Mouse (Mus musculus): ENCODE data around the gene Wfdc12. TPM values are rescaled to one million over a fixed set of nuclear protein-coding genes. Genes with fewer than 3 reads are reported as not detected.

Gene Wfdc12
- polyA plus RNA-seq, 1 experiment from 2014 or later: not detected

DNA sequence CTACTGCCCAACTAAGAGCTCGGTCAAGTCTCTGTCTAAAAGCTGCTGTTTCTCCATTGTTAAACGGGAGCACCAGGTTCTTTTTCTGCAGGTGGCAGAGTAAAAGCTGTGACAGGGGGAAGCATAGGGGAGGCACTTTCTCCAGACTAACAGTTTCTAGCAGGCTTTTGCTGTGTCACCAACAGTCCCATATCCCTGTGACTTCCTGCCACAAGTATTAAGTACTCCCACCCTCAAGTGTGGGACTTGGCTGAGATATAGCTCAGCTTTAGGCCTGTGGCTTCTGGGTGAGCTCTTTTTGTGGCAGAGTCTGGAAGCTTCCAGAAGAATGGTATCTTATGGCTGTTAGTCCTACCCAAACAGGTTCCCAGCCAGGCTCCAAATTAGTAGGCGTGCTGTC is 14.6 kb downstream of the Wfdc12 start:
- Histone ChIP-seq H3K9ac (no peak overlapping the region), H3K4me1 (peaks cover 6% of the 10 kb centered on the region), H3K4me2 (replicated peaks) (no peak overlapping the region), H3K4me3 (replicated peaks) (no peak overlapping the region), H3K36me3 (no peaks in the 10 kb centered on the region), H3K27ac (replicated peaks) (no peak overlapping the region), H3K27me3 (peaks cover 12% of the 10 kb centered on the region), H3K9me3 (replicated peaks) (no peaks in the 10 kb centered on the region)
- WGBS: 88% methylated on average over 3 of the region's 3 CpGs
- no peak for ATAC-seq (ENCODE audit: insufficient number of reproducible peaks, low FRiP score, low TSS enrichment, low read depth)

DNA sequence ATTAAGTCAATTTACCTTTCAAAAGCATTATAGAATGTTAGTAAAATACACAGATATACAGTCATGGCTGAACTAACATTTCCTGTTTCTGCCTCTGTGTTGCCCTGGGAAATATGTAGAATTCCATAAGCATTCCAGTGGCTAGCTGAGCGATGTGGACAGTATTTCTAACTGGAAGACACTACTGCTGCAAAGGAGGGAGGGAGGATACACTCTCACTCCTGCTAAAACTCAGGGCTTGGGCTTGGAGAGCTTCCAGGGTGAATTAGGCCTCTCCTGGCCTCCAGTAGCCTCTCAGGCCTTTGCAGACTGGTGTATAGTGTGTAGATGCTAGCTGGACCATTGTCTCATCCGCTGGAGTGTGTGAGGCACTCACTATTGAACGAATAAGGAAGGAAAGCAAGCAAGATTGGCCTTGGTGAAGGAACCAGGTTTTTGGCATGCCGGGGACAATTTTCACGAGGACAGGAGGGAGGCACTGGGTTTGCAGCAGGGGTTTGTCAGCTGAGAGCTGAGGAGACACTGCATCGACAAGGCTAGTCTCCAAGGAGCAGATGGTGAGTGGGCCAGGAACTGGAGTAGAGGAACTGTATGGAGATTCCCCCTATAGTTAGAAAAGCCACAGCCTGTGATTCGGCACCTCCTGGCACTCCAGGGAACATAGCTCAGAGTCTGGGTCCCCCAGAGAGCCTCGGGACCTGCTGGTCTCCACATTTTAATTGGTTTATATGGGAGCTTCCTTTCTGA is 15.6 kb downstream of the Wfdc12 start:
- Histone ChIP-seq H3K27ac (replicated peaks) (0 out of 2 replicates have a peak overlapping the region, but pooled peaks have one; percentile 39), H3K4me1 (peaks cover 13% of the 10 kb centered on the region), H3K4me2 (replicated peaks) (no peak overlapping the region), H3K4me3 (replicated peaks) (no peak overlapping the region), H3K27me3 (peaks cover 22% of the 10 kb centered on the region), H3K9ac (no peak overlapping the region), H3K9me3 (replicated peaks) (no peaks in the 10 kb centered on the region), H3K36me3 (no peaks in the 10 kb centered on the region)
- ATAC-seq (ENCODE audit: insufficient number of reproducible peaks, low FRiP score, low TSS enrichment, low read depth): no peak
- WGBS: 67% methylated on average over 8 of the region's 8 CpGs

DNA sequence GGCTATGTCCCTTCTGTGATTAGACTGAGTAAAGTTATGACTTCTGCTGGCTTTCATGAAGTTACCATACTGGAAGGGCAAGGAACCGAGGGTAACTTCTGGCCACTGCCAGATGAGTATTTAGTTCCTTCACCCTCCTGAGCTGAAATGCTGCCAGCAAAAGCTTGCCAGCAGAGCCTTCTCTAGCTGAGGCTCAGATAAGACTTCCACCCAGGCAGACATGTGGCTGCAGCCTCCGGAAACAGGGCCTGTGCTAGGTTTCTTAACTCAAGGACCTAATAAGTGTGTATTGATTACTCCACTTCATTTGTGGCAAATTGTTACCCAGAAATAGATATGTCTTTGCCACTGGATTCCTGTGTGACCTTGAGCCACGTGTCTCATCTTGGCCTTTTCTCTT is 17.0 kb downstream of the Wfdc12 start:
- no peak overlapping the region for H3K4me2 ChIP-seq (replicated peaks)

DNA sequence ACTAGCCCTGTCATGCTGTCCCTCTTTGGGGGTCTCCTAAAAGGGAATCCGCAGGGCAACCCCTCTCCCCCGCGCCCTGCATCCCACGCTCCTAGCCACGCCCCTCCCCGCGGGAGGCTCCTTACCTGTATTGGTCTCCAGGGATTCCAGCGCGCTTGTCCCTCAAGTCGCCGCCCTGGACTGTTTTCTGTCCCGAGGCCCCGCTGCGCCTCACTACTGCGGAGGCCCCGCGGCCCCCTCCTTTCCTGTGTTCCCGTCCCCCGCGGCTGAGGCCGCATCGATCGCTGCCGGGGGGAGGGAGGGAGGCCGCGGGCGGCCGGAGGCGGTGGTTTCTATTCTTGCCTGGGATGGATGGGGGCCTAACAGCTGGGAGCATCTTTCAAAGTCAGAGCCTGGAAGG is 19.5 kb downstream of the Wfdc12 start, which contains the start of gene Kcns1:
Gene Kcns1, minus strand, starts transcription at position 212 of the 400 bp plus-strand sequence.
- H3K4me1 ChIP-seq: peaks cover 28% of the 10 kb centered on the region
- H3K9me3 ChIP-seq (replicated peaks): no peaks in the 10 kb centered on the region
- ATAC-seq (ENCODE audit: insufficient number of reproducible peaks, low FRiP score, low TSS enrichment, low read depth): no peak
- H3K9ac ChIP-seq: 0 out of 2 replicates have a peak within 1 kb of the TSS, but pooled peaks have one; percentile 16
- peak within 1 kb of the TSS; percentile 35 for H3K4me3 ChIP-seq (replicated peaks)
- H3K36me3 ChIP-seq: no peaks in the 10 kb centered on the region
- H3K27me3 ChIP-seq: peaks cover 61% of the 10 kb centered on the region
- no peak within 1 kb of the TSS for H3K27ac ChIP-seq (replicated peaks)
- WGBS: under 1% methylated on average over 29 of the region's 29 CpGs
- H3K4me2 ChIP-seq (replicated peaks): peak within 1 kb of the TSS; percentile 53

More for the DNA sequence above, 17.0 kb downstream of the Wfdc12 start:
- Histone ChIP-seq H3K4me3 (replicated peaks) (no peak overlapping the region), H3K27ac (replicated peaks) (no peak overlapping the region), H3K4me1 (peaks cover 19% of the 10 kb centered on the region), H3K9ac (no peak overlapping the region), H3K9me3 (replicated peaks) (no peaks in the 10 kb centered on the region), H3K36me3 (no peaks in the 10 kb centered on the region), H3K27me3 (peaks cover 36% of the 10 kb centered on the region)
- ATAC-seq (ENCODE audit: insufficient number of reproducible peaks, low FRiP score, low TSS enrichment, low read depth): no peak
- 60% methylated on average over 3 of the region's 3 CpGs for WGBS

GRCm38 (mm10) chr2:164170326-164170725 is 20.1 kb downstream of the Wfdc12 start:
- Histone ChIP-seq H3K36me3 (no peaks in the 10 kb centered on the region), H3K4me3 (replicated peaks) (no peak overlapping the region), H3K4me1 (peaks cover 28% of the 10 kb centered on the region), H3K27me3 (peaks cover 67% of the 10 kb centered on the region), H3K27ac (replicated peaks) (no peak overlapping the region), H3K9ac (no peak overlapping the region), H3K4me2 (replicated peaks) (peak overlapping the region; percentile 53), H3K9me3 (replicated peaks) (no peaks in the 10 kb centered on the region)
- no peak for ATAC-seq (ENCODE audit: insufficient number of reproducible peaks, low FRiP score, low TSS enrichment, low read depth)
- WGBS: 9% methylated on average over 11 of the region's 11 CpGs

DNA sequence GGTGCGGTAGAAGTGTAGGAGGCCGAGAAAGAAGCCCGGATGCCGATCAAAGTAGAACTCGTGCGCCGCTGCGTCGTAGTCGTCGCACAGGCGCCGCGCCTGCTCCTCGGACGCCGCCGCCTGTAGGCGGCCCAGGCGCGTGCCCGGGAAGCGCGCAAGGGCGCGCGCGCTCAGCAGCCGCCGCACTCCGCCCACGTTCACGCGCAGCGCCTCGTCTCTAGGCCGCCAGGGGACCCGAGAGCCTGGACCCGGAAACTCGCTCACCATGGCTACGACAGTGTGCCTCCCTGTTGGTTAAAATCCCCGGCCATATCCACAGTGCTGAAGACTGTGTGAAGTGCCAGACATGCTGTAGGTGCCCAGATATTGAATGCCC is 21.8 kb downstream of the Wfdc12 start:
- Histone ChIP-seq H3K27me3 (peaks cover 72% of the 10 kb centered on the region), H3K9me3 (replicated peaks) (no peaks in the 10 kb centered on the region), H3K4me1 (peaks cover 28% of the 10 kb centered on the region), H3K36me3 (no peaks in the 10 kb centered on the region), H3K9ac (no peak overlapping the region), H3K4me3 (replicated peaks) (peak overlapping the region; percentile 40), H3K27ac (replicated peaks) (no peak overlapping the region), H3K4me2 (replicated peaks) (peak overlapping the region; percentile 62)
- WGBS: 15% methylated on average over 42 of the region's 42 CpGs
- peak; percentile 22; the same call in 1 of the 2 replicates for ATAC-seq (ENCODE audit: insufficient number of reproducible peaks, low FRiP score, low TSS enrichment, low read depth)

GRCm38 (mm10) chr2:164167752-164168570 is 22.4 kb downstream of the Wfdc12 start:
- Histone ChIP-seq H3K4me3 (replicated peaks) (peak overlapping the region; percentile 40), H3K27me3 (peaks cover 72% of the 10 kb centered on the region), H3K4me1 (peaks cover 28% of the 10 kb centered on the region), H3K9ac (no peak overlapping the region), H3K9me3 (replicated peaks) (no peaks in the 10 kb centered on the region), H3K36me3 (no peaks in the 10 kb centered on the region), H3K4me2 (replicated peaks) (peak overlapping the region; percentile 62), H3K27ac (replicated peaks) (no peak overlapping the region)
- WGBS: 13% methylated on average over 90 of the region's 90 CpGs
- ATAC-seq (ENCODE audit: insufficient number of reproducible peaks, low FRiP score, low TSS enrichment, low read depth): peak; percentile 49; the same call in 1 of the 2 replicates

DNA sequence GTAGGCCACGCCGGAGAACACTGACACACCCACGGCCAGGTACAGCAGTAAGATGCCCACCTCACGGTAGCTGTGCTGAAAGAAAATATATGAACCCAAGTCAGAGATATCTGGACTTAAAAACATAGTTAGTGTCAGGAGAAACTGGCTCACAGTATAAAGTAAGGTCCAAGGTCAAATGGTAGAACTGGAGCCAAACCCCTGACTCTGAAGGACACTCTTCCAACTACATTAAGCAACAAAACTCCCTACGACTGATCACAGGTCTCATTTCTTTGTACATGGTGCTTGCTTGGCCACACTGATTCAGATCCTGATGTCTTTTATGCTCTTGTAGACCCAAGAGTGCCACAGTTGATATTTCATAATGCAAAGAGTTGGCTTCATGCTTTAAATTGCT is 25.5 kb downstream of the Wfdc12 start:
- WGBS: 93% methylated on average over 5 of the region's 5 CpGs

DNA sequence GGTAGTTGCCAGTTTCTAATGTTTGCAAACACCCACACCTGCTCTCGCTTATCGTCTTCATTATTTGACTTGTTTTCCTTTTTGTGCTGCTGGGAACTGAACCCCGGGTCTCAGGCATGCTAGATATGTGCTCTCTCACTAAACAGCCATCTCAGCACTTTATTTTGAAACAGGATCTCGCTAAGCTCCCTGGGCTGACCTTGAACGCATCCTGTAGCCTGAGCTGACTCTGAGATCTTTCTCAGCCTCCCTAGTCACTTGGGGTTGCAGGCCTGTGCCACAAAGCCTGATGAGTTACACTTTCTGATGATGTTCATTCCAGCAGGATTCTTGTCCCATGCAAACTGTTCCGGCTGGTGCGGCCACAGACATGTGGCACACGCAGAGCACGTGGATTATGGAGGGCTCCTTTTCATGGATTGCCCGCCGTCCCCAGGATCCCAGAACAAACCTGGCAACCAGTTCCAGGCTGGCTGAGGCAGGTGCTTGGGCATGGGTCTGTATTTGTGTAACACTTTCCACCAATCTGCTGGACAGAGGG is 28.8 kb downstream of the Wfdc12 start:
- ATAC-seq (ENCODE audit: insufficient number of reproducible peaks, low FRiP score, low TSS enrichment, low read depth): no peak
- no peak overlapping the region for H3K27ac ChIP-seq (replicated peaks)

More for the DNA sequence above, 25.5 kb downstream of the Wfdc12 start:
- Histone ChIP-seq H3K27ac (replicated peaks) (no peak overlapping the region), H3K36me3 (no peaks in the 10 kb centered on the region), H3K27me3 (peaks cover 51% of the 10 kb centered on the region), H3K4me2 (replicated peaks) (no peak overlapping the region), H3K9ac (no peak overlapping the region), H3K4me1 (peaks cover 15% of the 10 kb centered on the region), H3K4me3 (replicated peaks) (no peak overlapping the region), H3K9me3 (replicated peaks) (no peaks in the 10 kb centered on the region)
- ATAC-seq (ENCODE audit: insufficient number of reproducible peaks, low FRiP score, low TSS enrichment, low read depth): no peak

GRCm38 (mm10) chr2:164158838-164159237 is 31.6 kb downstream of the Wfdc12 start:
- H3K27me3 ChIP-seq: no peaks in the 10 kb centered on the region
- H3K27ac ChIP-seq (replicated peaks): no peak overlapping the region
- no peaks in the 10 kb centered on the region for H3K9me3 ChIP-seq (replicated peaks)
- ATAC-seq (ENCODE audit: insufficient number of reproducible peaks, low FRiP score, low TSS enrichment, low read depth): peak; percentile 51; the same call in 1 of the 2 replicates
- H3K4me2 ChIP-seq (replicated peaks): no peak overlapping the region
- no peaks in the 10 kb centered on the region for H3K4me1 ChIP-seq
- WGBS: 74% methylated on average over 2 of the region's 2 CpGs
- no peak overlapping the region for H3K9ac ChIP-seq
- no peak overlapping the region for H3K4me3 ChIP-seq (replicated peaks)
- no peaks in the 10 kb centered on the region; the same call in 1 of the 2 replicates for H3K36me3 ChIP-seq

More for the DNA sequence above, 28.8 kb downstream of the Wfdc12 start:
- Histone ChIP-seq H3K4me2 (replicated peaks) (no peak overlapping the region), H3K36me3 (no peaks in the 10 kb centered on the region), H3K27me3 (peaks cover 17% of the 10 kb centered on the region), H3K4me1 (no peaks in the 10 kb centered on the region), H3K9ac (no peak overlapping the region), H3K9me3 (replicated peaks) (no peaks in the 10 kb centered on the region), H3K4me3 (replicated peaks) (no peak overlapping the region)
- WGBS: 75% methylated on average over 11 of the region's 11 CpGs

DNA sequence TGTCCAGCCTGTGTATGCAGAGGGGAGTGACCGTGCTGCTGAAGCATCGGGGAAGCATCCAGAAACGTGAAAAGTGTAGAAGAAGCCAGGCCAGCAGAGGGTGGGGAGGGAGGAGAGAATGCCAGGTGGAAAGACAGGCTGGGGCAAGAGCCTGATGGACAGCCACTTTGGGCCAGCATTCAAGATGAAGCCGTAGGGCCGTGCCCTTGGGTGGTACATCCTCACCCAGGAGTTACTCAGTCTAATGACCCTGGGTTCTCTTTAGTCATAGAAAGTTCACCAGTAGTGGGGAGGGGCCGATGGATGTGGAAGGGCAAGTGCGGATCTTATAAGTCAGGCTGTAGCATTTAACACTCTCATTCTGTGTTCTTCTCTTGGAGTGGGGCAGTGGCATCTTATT is 34.2 kb downstream of the Wfdc12 start:
- no peak for ATAC-seq (ENCODE audit: insufficient number of reproducible peaks, low FRiP score, low TSS enrichment, low read depth)

More for the DNA sequence above, 34.2 kb downstream of the Wfdc12 start:
- Histone ChIP-seq H3K36me3 (peaks cover 12% of the 10 kb centered on the region), H3K9me3 (replicated peaks) (no peaks in the 10 kb centered on the region), H3K4me3 (replicated peaks) (no peak overlapping the region), H3K27me3 (no peaks in the 10 kb centered on the region), H3K27ac (replicated peaks) (no peak overlapping the region), H3K9ac (no peak overlapping the region), H3K4me1 (no peaks in the 10 kb centered on the region; the same call in 1 of the 2 replicates), H3K4me2 (replicated peaks) (no peak overlapping the region)
- 83% methylated on average over 7 of the region's 7 CpGs for WGBS

Measured in embryonic facial prominence, embryonic 15.5 days (tissue).